Mouse (Mus musculus) adrenal gland, adult 2 months (tissue): ENCODE measurements around the gene Rab22a. TPM values are rescaled to one million over a fixed set of nuclear protein-coding genes. Genes with fewer than 3 reads are reported as not detected.
A peak's percentile ranks its signal among the peaks of the same experiment; 100 is the strongest.
"Not testable (repeated sequence)": the region's sequence is repeated elsewhere in the genome, so short reads cannot be mapped to it uniquely, and the experiment has no call there.

Experiments used
- DNase-seq: peaks from one replicate; pipeline ENCODE4 v3.0.0; 2021
- polyA plus RNA-seq: library from polyadenylated mRNA; depleted of rRNA; stranded (reverse); fragments of >200 nt; gene quantifications from 2 replicates; pipeline ENCODE4 v1.2.3, GENCODE M21; 2012
- total RNA-seq, 2 experiments: library from RNA; stranded (reverse); gene quantifications; 2 replicates each; pipeline ENCODE4 v1.2.3; 2021

Rab22a gene
- total and polyA plus RNA-seq, 3 experiments, result 30.0 to 62.4 (median 35.0) TPM

DNA sequence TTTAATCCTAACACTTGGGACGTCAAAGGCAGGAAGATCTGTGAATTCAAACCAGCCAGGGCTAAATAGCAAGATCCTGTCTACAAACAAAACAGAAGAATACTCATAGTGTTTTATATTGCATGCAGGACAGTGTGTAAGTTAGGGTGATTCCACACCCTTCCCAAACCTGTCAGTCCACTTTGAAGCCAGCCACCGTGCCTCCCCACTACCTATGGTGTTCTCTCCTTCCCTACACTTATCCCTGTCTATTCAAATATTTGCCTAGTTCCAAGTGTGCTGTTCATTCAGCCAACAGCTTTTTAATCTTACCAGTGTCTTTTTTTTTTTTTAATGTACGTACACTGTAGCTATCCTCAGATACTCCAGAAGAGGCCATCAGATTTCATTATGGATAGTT, 7.3 kb downstream of the Rab22a start:
- DNase-seq, result no peak

DNA sequence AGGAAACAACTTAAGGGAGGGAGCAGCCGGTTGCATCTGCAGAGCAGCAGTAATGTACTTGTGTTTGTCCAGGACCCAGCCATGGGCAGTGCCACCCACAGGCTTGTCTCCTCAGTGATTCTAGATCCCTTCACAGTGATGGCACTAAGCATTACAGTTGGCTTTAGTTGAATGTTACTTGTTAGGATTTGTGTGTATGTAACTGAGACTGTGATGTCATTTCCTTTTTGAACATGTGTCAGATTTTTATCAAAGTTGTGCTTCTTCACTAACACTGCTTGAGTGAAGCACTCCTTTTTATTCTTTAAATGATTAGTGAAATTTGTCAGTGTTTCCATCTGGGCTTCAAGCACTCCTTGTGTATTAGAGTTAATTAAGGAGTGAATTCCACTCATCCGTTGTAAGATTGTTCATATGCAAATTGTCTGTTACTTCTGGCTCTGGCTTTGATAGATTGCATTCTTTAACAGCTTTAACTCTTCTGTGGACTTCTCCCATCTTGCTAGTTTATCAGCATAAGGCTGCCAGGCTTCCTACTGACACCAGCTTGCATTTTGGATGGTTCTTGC, 12.9 kb downstream of the Rab22a start:
- DNase-seq, result no peak

GRCm38 (mm10) chr2:173673469-173673868, 13.9 kb downstream of the Rab22a start:
- DNase-seq, result no peak

GRCm38 (mm10) chr2:173678593-173678992, 19.0 kb downstream of the Rab22a start:
- no peak for DNase-seq

GRCm38 (mm10) chr2:173679217-173679616, 19.7 kb downstream of the Rab22a start:
- no peak for DNase-seq

- DNase-seq, result no peak
These were observed 20.6 kb downstream of the Rab22a start for GRCm38 (mm10) chr2:173680153-173680552.

GRCm38 (mm10) chr2:173682773-173683172, 23.2 kb downstream of the Rab22a start:
- DNase-seq, result no peak

GRCm38 (mm10) chr2:173685781-173686361, 26.3 kb downstream of the Rab22a start:
- no peak for DNase-seq

DNA sequence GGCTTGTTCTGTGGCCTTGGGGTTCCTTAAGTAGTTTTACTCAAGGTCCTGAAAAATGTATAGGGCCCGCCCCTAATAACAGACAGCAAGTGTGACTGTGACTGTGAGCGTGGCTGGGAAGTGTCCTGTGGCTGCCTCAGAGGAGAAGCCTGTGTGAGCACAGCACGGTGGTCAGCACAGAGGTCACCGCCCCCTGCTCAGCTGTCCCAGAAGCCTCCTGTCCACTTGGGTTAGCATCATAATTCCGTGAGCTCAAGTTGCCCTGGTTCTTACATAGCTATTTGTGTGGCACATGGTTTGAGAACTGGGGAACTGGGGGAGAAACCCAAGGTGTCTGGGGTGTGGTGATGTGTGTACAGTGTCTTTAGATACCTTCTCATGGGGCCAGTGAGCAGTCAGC, 27.8 kb downstream of the Rab22a start:
- DNase-seq, result no peak

GRCm38 (mm10) chr2:173689835-173690234, 30.3 kb downstream of the Rab22a start:
- DNase-seq, result no peak

DNA sequence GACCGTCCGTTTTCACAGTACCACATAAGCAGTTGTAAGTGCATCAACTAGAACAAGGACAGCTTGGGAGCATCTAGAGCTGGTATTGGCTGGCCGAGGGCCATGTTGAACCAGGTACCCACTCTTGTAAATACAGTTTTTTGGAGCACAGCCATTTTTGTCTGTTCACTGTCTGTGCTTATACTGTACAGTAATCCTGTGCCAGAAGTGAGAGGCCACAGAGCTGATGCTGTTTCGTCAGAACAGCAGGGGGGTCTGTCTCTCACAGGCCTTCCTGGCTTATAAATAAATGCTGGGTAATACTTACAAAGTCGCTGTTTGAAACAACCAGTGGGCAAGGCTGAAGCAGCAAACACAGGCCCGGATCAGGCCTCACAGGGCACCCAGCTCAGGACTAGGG, 32.2 kb downstream of the Rab22a start:
- DNase-seq, result no peak

- no peak for DNase-seq
These were observed 33.1 kb downstream of the Rab22a start for GRCm38 (mm10) chr2:173692693-173693092.

DNA sequence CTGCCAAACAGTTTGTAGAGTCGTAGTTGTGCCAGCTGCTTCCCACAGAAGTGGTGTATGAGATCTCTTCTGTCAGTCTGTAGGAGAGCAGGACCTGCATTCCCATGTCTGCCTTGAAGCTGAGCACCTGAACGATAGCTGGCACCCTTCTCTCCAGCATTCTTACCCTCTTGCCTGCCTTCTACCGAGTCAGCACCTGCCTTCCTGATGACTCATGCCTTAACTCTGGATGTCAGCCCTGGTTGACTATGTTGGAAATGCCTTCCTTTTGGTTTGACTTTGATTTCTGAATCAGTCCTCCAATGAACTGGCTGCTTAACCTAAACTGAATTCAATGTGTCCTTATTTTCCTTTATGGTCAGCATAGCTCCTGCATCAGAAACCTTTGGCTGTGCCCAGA, 39.3 kb downstream of the Rab22a start:
- DNase-seq, result peak; percentile 41

DNA sequence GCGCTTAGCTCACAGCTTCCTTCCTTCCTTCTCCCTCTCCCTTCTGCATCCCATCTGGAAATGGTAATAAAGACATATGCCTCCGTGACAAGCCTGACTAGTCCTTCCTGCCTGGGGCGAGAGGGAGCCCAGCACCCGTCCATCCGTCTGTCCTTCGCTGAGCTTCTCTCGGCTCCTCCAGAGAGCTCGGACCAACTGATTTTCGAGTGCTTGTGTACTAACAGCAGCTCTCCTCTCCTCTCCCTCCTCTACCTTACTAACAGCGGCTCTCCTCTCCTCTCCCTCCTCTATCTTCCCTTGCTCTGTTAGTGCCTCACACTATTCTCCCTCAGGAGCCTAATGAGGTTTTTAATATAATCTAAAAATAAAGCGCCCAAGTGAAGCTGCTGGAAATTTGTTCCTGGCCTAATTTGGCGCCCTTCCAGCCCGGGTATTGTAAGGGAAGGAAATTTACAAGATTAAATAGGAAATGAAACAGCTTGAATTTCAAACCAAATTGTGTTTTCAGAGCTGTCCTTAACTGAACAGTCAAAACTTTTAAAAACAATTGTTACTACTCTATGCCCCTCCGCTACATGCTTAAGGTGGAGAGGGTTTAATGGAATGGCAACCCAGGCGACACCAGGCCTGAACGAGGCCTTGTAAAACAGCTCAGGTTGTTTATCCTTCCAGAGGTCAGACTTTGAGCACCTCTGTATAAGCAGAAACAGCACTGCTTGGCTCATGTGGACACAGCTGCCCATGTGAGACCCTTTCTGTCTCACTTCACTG, 42.7 kb downstream of the Rab22a start:
- DNase-seq, result no peak

DNA sequence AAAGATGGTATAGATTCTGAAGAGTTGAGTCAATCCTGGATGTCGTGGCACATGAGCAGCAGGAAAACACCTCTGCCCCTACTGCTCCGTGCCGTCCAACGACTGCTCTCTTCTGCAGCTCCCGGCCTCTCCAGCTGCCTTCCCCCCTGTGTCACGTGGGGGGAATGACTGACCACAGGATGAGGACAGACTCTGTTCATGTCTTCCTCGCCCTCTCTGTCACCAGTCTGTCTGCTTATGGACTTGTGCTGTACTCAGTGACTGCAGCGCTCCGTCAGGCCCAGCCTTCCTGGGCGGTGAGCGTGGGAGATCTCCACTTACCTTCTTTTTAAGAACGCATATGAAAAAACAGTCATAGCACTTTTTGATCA, 43.3 kb downstream of the Rab22a start:
- no peak for DNase-seq

DNA sequence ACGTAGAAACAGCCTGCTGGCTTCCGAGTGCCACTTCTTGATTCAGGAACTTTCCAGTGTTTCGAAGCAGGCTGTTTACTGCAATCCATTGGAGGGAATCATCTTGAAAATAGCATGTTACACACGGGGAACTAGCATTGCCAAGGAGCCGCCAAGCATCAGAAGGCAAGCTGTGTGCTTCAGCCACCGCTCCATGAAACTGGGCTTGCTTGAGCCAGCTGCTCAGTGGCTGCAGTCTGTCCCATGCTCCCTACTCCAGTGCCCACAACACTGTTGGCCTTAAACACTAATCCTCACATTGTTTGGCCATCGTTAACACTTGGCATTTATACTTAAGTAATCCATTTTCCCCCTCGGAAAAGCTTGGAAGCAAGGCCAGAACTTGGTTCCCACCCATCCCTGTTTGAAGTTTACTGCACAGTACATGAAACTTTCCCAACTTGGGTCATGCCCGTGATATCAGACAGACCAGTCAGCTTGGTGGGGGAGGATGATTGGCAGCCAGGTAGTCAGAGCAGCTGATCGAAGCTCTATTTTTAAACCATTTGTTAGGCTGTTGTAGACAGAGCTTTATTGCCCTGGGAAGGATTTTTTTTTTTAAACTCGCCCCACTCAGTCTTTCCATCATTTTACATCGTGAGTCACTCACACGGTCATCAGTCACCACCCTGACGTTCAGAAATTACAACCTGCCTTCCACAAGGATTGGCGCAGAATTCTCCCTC, 46.4 kb downstream of the Rab22a start:
- no peak for DNase-seq

DNA sequence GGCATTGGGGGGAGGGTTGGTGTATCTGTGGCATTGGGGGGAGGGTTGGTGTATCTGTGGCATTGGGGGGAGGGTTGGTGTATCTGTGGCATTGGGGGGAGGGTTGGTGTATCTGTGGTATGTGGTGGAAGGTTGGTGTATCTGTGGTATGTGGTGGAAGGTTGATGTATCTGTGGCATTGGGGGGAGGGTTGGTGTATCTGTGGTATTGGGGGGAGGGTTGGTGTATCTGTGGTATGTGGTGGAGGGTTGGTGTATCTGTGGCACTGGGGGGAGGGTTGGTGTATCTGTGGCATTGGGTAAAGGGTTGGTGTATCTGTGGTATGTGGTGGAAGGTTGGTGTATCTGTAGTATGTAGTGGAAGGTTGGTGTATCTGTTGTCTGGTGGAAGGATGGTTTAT, 48.1 kb downstream of the Rab22a start:
- DNase-seq, result not testable (repeated sequence)

DNA sequence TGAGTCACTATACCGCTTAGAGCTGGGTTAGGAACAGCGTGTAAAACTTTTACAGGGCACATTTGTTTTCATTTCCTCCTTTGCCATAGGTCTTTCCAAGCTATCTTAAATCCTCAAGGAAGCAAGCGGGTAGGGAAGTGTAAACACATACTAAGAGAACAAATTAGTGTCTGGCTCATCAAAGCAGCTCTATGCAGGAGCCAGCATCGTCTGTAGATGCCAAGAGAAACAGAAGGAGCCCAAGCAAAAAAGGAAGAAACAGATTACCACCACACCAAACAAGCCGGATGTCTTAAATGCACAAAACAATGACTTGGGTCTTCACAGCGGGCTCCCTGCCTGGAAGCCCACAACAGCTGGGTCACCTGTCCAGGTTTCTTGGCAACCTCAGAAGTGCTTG, 50.6 kb downstream of the Rab22a start:
- no peak for DNase-seq

- peak; percentile 37 for DNase-seq
These were observed 53.1 kb downstream of the Rab22a start for GRCm38 (mm10) chr2:173712656-173713055.

DNA sequence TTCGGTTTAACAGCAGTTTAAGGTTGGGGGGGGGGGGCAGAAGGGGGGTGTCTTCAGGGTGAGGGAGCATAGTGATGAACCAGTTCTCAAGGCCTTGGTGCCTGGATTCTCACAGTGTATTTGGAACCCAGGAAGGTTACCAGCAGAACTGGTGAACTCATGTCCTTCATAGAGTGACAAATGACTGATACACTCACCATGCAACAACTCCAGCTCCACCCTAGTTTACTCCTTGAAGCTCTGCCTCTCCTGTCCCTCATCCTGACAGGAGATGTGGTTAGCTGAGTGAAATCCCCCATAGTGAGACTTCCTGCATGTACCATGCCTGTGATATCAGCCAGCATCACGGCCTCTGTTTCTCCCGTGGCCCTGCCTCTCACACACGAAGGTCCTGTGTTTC, 53.7 kb downstream of the Rab22a start:
- peak; percentile 65 for DNase-seq

DNA sequence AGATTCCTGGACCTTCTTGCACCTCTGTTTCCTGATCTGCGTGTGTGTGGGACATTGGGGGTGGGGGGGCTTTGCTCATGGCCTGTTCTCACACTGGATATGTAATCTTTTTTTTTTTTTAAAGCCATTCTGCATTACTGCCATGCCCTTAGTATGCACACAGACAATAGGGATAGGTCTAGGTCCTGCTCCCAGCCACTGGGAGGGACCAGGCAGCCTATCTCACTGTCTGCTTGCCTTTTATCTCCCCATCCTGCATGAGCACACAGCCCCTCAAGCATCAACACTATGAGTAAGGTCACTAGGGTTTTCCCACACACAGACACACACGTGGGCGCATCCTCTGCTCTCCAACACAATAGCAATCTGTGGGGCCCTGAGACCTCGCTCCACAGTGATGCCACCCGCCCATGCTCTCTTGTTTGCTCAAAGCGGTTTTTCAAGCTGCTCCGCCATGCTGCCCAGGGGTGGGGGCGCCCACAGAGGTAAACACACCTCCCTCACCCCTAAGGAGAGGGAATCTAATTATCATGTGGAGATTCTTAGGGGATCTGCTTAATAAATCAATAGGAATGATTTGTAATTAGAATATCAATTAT, 55.2 kb downstream of the Rab22a start:
- DNase-seq, result no peak

DNA sequence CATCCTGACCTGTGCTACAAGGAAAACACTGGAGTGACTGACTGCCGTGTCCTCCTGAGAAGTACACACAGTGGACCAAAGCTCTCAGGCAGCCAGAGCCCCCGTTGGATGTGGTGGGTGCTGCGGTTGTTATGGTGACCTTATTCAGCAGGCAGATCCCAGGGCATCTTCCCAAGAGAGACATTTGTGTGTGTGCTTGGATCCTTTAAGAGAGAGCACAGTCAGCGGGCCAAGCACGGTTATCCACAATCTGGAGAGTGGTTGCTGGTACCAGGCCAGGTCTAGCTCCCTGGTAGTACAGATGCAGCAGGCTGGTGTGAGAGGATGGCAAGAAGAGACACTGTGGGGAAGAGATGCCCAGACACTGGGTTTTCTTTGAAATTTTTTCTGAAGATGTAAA, 57.4 kb downstream of the Rab22a start:
- no peak for DNase-seq

GRCm38 (mm10) chr2:173719115-173719514, 59.6 kb downstream of the Rab22a start, which contains the start of gene 1700010B08Rik:
TSS of gene 1700010B08Rik (plus strand) at chr2:173719415.
- not testable (repeated sequence) for DNase-seq
